Mouse (Mus musculus) kidney, adult 8-10 months (tissue): Measurements from ENCODE around the gene Piwil4.
A peak's percentile ranks its signal among the peaks of the same experiment; 100 is the strongest.
"Not testable (repeated sequence)": the region's sequence is repeated elsewhere in the genome, so short reads cannot be mapped to it uniquely, and the experiment has no call there.

ENCODE experiments used
- DNase-seq, 2 experiments: peaks; one replicate each; pipeline ENCODE4 v3.0.0; 2022

Gene Piwil4

GRCm38 (mm10) chr9:14724755-14725420 lies 15.6 kb downstream of the Piwil4 start:
- no peak for DNase-seq

DNA sequence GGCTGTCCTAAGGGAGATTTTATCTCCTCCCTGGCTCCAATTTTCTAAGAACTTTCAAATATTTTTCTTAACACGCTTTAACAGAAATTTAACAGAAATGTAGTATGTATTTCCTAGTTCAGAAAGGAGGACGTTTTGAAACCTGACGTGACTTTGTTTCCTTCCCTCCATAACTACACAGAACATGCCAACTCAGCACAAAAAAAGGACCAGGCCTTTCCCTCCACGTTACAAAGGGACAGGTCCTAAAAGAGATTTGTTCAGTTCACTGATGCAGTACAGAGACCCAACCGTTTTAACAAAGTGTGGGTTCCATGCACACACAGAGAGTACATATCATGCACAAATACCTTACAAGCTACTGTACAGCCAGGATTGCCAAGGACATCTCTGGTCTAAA lies 18.9 kb downstream of the Piwil4 start:
- no peak for DNase-seq

DNA sequence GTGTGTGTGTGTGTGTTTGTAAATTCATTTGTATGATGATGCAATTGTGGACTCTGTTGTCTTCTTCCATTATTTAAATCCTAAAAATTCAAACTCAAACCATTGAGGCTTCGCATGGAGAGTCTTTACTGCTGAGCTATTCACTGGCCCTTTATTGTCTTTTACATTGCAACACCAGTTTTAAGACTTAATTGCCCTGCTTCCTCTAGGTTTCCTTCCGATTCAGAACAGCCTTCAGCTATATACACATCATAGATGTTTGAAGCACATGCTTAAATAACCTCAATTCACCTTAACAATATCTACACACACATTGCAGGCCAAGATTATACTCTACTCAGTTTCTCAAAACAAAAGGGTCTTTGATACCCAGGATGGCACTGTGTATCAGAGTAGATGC lies 20.1 kb downstream of the Piwil4 start:
- no peak for DNase-seq

DNA sequence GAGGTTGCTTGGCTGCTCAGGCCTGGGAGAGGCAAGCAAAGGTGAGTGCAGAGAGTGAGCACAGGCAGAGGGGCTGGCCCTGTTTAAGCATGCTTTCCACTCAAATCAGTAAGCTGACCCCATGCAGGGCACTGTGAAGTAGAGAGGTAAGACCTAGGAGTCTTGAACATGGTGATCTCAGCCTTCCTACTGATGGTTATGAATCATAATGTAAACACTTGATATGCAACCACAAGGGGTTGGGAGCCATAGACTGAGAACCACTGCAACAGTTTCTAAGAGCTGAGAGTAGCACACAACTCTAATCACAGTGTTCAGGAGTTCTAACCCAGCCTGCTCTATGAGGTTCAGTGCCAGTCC lies 22.2 kb downstream of the Piwil4 start:
- DNase-seq, result no peak

GRCm38 (mm10) chr9:14717689-14718331 lies 22.7 kb downstream of the Piwil4 start:
- peak; percentile 17 to 26 for DNase-seq

- no peak for DNase-seq
These were observed 25.3 kb downstream of the Piwil4 start for GRCm38 (mm10) chr9:14715258-14715657.

DNA sequence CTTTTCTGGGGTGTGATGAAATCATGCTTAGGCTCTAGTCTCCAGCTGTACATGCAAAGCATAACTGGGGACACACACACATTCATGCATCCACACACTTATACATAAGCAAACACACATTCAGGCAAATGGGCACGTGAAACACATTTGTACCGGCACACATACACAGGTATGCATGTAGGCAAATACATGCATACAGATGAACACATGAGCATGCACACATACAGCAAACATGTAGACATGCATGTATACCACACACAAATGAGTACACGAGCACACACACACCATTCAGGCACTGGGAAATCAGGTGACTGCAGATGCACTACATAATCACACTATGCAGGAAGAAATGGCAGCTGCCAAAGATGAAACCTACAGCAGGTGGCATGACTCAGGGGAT lies 29.6 kb downstream of the Piwil4 start:
- DNase-seq, result no peak

- DNase-seq, result no peak
These were observed 35.0 kb downstream of the Piwil4 start for GRCm38 (mm10) chr9:14705321-14706162.

GRCm38 (mm10) chr9:14700795-14701194 lies 39.7 kb downstream of the Piwil4 start:
- not testable (repeated sequence) for DNase-seq

GRCm38 (mm10) chr9:14699288-14699640 lies 41.3 kb downstream of the Piwil4 start:
- DNase-seq, result no peak

GRCm38 (mm10) chr9:14698582-14699287 lies 41.8 kb downstream of the Piwil4 start:
- DNase-seq, result peak; percentile 71 to 90

- DNase-seq, result peak in 1 of 2 experiments; percentile 30
These were observed 42.6 kb downstream of the Piwil4 start for GRCm38 (mm10) chr9:14697903-14698302.

DNA sequence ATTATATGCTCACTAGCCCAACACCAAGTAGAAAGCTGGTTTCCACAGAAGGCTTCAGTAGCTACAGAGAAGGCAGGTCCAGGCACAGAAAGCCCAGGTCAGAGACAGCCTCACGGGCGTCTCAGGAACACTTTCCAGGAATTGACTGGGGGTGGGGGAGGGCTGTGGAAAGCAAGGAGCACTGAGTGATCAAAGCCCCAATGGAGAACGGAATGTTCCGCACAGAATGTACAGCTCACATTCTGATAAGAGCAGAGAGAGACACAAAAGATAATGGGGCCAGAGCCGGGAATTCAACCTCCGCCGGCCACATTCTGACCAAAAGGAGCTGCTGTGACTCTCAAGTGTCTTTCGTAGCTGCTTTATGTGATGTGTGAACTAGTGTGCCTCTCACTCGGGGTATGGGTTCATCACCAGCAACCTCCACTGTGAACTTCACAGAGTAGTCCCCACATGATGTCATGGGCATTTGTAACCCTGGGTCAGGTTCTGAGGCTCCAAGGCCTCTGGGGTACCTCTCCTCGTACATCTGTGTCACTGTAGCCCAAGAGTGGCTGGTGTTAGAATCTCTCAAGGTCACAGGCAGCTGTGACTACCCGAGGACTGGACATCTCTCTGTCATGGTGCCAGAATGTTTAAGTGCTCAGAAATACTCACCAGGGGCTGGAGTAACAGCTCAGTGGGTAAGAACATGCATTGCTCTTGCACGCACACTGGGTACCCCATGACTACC lies 51.0 kb downstream of the Piwil4 start:
- DNase-seq, result no peak

- no peak for DNase-seq
These were observed 56.2 kb downstream of the Piwil4 start for GRCm38 (mm10) chr9:14684363-14684762.

DNA sequence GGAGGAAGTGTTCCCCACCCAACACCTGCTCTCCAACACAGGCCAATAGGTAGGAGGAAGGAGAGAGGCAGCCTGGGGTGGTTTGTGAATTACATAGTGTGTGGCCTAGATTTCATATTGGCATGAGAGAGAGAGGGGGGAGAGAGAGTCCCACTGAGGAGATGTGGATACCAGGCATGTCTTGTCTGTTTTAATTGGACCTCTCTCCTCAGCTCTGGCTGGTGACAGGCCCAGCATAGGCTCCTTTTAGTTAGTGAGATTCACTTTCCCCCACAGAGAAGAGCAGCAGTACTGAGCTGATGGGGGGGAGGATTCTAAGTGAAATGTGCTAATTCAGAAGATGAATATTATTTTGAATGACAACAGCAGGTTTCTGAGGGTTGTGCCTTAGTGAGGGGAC lies 57.8 kb downstream of the Piwil4 start:
- DNase-seq, result no peak

- no peak for DNase-seq
These were observed 59.9 kb downstream of the Piwil4 start for GRCm38 (mm10) chr9:14680584-14680983.

GRCm38 (mm10) chr9:14675707-14676691 lies 64.5 kb downstream of the Piwil4 start:
- peak in 1 of 2 experiments; percentile 5 for DNase-seq

DNA sequence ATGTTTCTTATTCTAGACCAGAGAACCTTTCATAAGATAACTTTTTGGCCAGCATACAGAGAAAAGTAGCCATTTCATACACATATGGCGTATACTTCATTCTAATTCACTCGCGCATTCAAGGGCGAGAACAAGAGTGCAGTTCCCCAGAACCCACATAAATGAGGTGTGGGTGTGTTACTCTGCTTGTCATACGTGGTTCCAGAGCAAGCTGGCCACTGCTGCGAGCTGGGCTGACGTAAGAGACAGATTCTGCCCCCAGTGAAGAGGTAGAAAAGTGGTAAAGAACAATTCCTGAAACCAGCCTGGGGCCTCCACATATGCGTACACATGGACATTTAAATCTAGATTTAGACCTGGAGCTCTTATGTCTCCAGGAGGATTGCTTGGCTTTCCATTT lies 66.0 kb downstream of the Piwil4 start:
- DNase-seq, result no peak

GRCm38 (mm10) chr9:14673109-14673508 lies 67.4 kb downstream of the Piwil4 start:
- no peak for DNase-seq

GRCm38 (mm10) chr9:14671965-14672364 lies 68.6 kb downstream of the Piwil4 start:
- DNase-seq, result not testable (repeated sequence)

GRCm38 (mm10) chr9:14668382-14668781 lies 72.2 kb downstream of the Piwil4 start:
- DNase-seq, result no peak
